ENCODE assay signal across 21 mouse cellular contexts in genomic region chr15:27866471-27866870, GRCm38 (mm10).
DNase-seq lines count a peak whose midpoint lies in the region; ATAC-seq lines count a peak whose summit lies in the region.
"Had no signal": no experiment of that assay in that cellular context is flagged by ENCODE, and none has a peak within 500 bp of the region (broad histone marks: within the 10 kb centered on the region; RNA-seq: fewer than 3 reads in every experiment).

No protein-coding gene starts in this region.

- ATAC-seq in midbrain, embryonic 13.5 days: no peak
- ATAC-seq: CD4-positive, CD25-positive, alpha-beta regulatory T cell, adult 4 months; intestine, postnatal 0 days; Patski had no signal

- 77% methylated on average over 4 of the region's 4 CpGs for WGBS in midbrain, embryonic 13.5 days
- WGBS in midbrain, embryonic 10.5 days: 87% methylated on average over 4 of the region's 4 CpGs

- peak; percentile 25 for DNase-seq in cerebellum, adult 11-12 months
- no peak for DNase-seq in cerebellum, adult 8-10 months
- DNase-seq in kidney, adult 11 months: peak; percentile 54
- no peak for DNase-seq in kidney, postnatal 4 days
- DNase-seq in midbrain, embryonic 10.5 days (ENCODE audit: low spot score): no peak
- DNase-seq in kidney, postnatal 36 days: peak; percentile 32 to 39
- DNase-seq in thymus, postnatal 14 days: no peak
- DNase-seq: adrenal gland, postnatal 10 days; cerebellum, postnatal 14 days; embryo, embryonic 11 days; gastrocnemius, postnatal 14 days; heart, postnatal 4 days; lung, postnatal 10 days had no signal

- peaks cover 7% of the 10 kb centered on the region; the same call in 1 of the 2 replicates for H3K4me1 ChIP-seq in midbrain, embryonic 13.5 days (replicated peaks)
- H3K4me1 ChIP-seq in midbrain, embryonic 10.5 days: no peaks in the 10 kb centered on the region
- H3K4me1 ChIP-seq: neural tube, embryonic 12.5 days had no signal

- H3K36me3 ChIP-seq in midbrain, embryonic 13.5 days: peaks cover 39% of the 10 kb centered on the region
- peaks cover 70% of the 10 kb centered on the region for H3K36me3 ChIP-seq in midbrain, embryonic 10.5 days

- no peak overlapping the region for H3K4me2 ChIP-seq in midbrain, embryonic 13.5 days (replicated peaks)
- H3K4me2 ChIP-seq: heart, embryonic 15.5 days; limb, embryonic 12.5 days; neural tube, embryonic 12.5 days had no signal

- 0 out of 2 replicates have a peak overlapping the region, but pooled peaks have one; percentile 4 for H3K9ac ChIP-seq in midbrain, embryonic 13.5 days (replicated peaks)
- H3K9ac ChIP-seq: heart, embryonic 15.5 days; limb, embryonic 12.5 days; liver, embryonic 14.5 days; neural tube, embryonic 12.5 days had no signal

- H3K27ac ChIP-seq in midbrain, embryonic 13.5 days: peak overlapping the region; percentile 48; the same call in 1 of the 2 replicates
- H3K27ac ChIP-seq in midbrain, embryonic 10.5 days (replicated peaks): no peak overlapping the region
- H3K27ac ChIP-seq: heart, embryonic 15.5 days; limb, embryonic 12.5 days; liver, embryonic 14.5 days; neural tube, embryonic 12.5 days had no signal

- no peaks in the 10 kb centered on the region for H3K27me3 ChIP-seq in midbrain, embryonic 13.5 days
- H3K27me3 ChIP-seq in midbrain, embryonic 10.5 days (ENCODE audit: low read depth, poor library complexity, severe bottlenecking): no peaks in the 10 kb centered on the region
- H3K27me3 ChIP-seq: heart, embryonic 15.5 days; limb, embryonic 12.5 days; neural tube, embryonic 12.5 days; Patski had no signal

- H3K4me3 ChIP-seq in midbrain, embryonic 13.5 days (replicated peaks): no peak overlapping the region
- H3K4me3 ChIP-seq in midbrain, embryonic 10.5 days: no peak overlapping the region
- H3K4me3 ChIP-seq: heart, embryonic 15.5 days; limb, embryonic 12.5 days; neural tube, embryonic 12.5 days had no signal

- H3K9me3 ChIP-seq in midbrain, embryonic 13.5 days: no peaks in the 10 kb centered on the region
- H3K9me3 ChIP-seq in midbrain, embryonic 10.5 days (replicated peaks): no peaks in the 10 kb centered on the region
- H3K9me3 ChIP-seq: heart, embryonic 15.5 days; limb, embryonic 12.5 days; neural tube, embryonic 12.5 days had no signal

Comparison
In these comparisons a context has a peak if more than half of its experiments do, and no peak if none do; other contexts are left out.
1. DNase-seq: peak in cerebellum, adult 11-12 months (single experiment), kidney, adult 11 months (single experiment) and kidney, postnatal 36 days (2 of 2); none in cerebellum, adult 8-10 months (single experiment), kidney, postnatal 4 days (0 of 2), midbrain, embryonic 10.5 days (single experiment) and thymus, postnatal 14 days (single experiment).